26 mouse cellular contexts compared by ENCODE assay signal in the genomic region with DNA sequence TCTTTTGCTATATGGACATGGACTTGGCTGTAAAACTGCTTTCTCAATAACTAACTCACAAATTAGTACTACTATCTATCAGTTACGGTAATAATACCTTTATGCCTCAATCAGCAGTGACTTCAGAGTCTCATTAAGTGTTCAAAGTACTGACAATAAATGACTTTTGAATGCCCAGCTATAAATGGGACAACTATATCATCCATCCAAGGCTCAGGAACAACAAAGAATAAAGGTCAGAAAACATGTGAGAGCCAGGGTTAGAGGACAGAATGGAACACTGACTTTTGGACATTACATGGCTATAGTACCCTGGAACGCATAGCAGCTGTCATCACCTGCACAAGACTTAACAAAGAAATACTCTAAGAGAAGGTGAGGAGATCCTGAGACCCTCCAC.
"Had no signal": no experiment of that assay in that cellular context is flagged by ENCODE, and none has a peak within 500 bp of the region (broad histone marks: within the 10 kb centered on the region; RNA-seq: fewer than 3 reads in every experiment).

No protein-coding gene starts in this region.

- DNase-seq: gastrocnemius, adult 2 months; gastrocnemius, postnatal 10 days; gastrocnemius, postnatal 25 days; heart, adult 18-20 months; heart, postnatal 10 days; heart, postnatal 4 days; kidney, adult 11 months; kidney, adult 2 months; kidney, adult 9 months; kidney, postnatal 14 days; kidney, postnatal 36 days; layer of hippocampus, adult 9-11 months; layer of hippocampus, postnatal 36 days; liver had no signal

- H3K4me3 ChIP-seq: gastrocnemius, adult 2 months; heart, embryonic 10.5 days; heart, embryonic 12.5 days; hindbrain, embryonic 10.5 days; hindbrain, embryonic 12.5 days; kidney, embryonic 15.5 days; limb, embryonic 10.5 days; limb, embryonic 12.5 days had no signal

- ATAC-seq: hindbrain, embryonic 16.5 days; inflammation-experienced regulatory T-cells, adult 6 months had no signal

- H3K36me3 ChIP-seq: hindbrain, embryonic 10.5 days; hindbrain, embryonic 12.5 days; kidney, embryonic 15.5 days; limb, embryonic 10.5 days; limb, embryonic 12.5 days had no signal

- H3K27me3 ChIP-seq: heart, embryonic 12.5 days; hindbrain, embryonic 12.5 days; kidney, embryonic 15.5 days; limb, embryonic 12.5 days had no signal

- H3K4me1 ChIP-seq: heart, embryonic 10.5 days; heart, embryonic 12.5 days; hindbrain, embryonic 10.5 days; hindbrain, embryonic 12.5 days; kidney, embryonic 15.5 days; limb, embryonic 10.5 days; limb, embryonic 12.5 days had no signal

- H3K4me2 ChIP-seq: heart, embryonic 12.5 days; hindbrain, embryonic 12.5 days; hindbrain, embryonic 14.5 days; kidney, embryonic 15.5 days; limb, embryonic 12.5 days had no signal

- H3K9me3 ChIP-seq: heart, embryonic 10.5 days; hindbrain, embryonic 12.5 days; kidney, embryonic 15.5 days; limb, embryonic 10.5 days had no signal

- H3K9ac ChIP-seq: heart, embryonic 12.5 days; hindbrain, embryonic 12.5 days; hindbrain, embryonic 14.5 days; kidney, embryonic 15.5 days; limb, embryonic 12.5 days; liver, embryonic 14.5 days had no signal

- H3K27ac ChIP-seq: gastrocnemius, adult 2 months; heart, embryonic 10.5 days; hindbrain, embryonic 10.5 days; hindbrain, embryonic 12.5 days; hindbrain, embryonic 14.5 days; kidney, embryonic 15.5 days; kidney, postnatal 0 days; limb, embryonic 10.5 days; limb, embryonic 12.5 days; liver, embryonic 14.5 days had no signal
